Mouse (Mus musculus): ENCODE measurements at regions not wholly inside any gene's neighbourhood (a gene's known extent, or its start where the extent isn't known, plus 50 kb on each side); places are given as distances from the start of the nearest gene placed in this dataset.
"Not testable (repeated sequence)": the region's sequence is repeated elsewhere in the genome, so short reads cannot be mapped to it uniquely, and the experiment has no call there.

- CTCF ChIA-PET, result interaction anchor here (1.3 kb wide), 1 partner anchor 143 kb away, joined by 6 read pairs; no protein-coding TSS in a partner anchor
Measured at GRCm38 (mm10) chr1:51602071-51602470, 123.8 kb upstream of the Nabp1 start.

GRCm38 (mm10) chr1:51600425-51600824 lies 122.2 kb upstream of the Nabp1 start:
- CTCF ChIA-PET, result interaction anchor here (1.0 kb wide), 1 partner anchor 143 kb away, joined by 4 read pairs; no protein-coding TSS in a partner anchor

GRCm38 (mm10) chr1:51596935-51597820 lies 119.0 kb upstream of the Nabp1 start:
- CTCF ChIA-PET, result interaction anchor here (1.3 to 2.0 kb wide), 3 partner anchors 130 to 138 kb away, joined by 9 to 22 read pairs (median 9); no protein-coding TSS in a partner anchor

GRCm38 (mm10) chr1:51594666-51595065 lies 116.4 kb upstream of the Nabp1 start:
- CTCF ChIA-PET, result no interaction called here

GRCm38 (mm10) chr1:51593621-51594441 lies 115.6 kb upstream of the Nabp1 start:
- CTCF ChIA-PET, result interaction anchor here (1.5 kb wide), 1 partner anchor 127 kb away, joined by 4 read pairs; no protein-coding TSS in a partner anchor

GRCm38 (mm10) chr1:51591886-51592285 lies 113.7 kb upstream of the Nabp1 start:
- CTCF ChIA-PET, result no interaction called here

GRCm38 (mm10) chr1:51590606-51591400 lies 112.6 kb upstream of the Nabp1 start:
- CTCF ChIA-PET, result no interaction called here

- CTCF ChIA-PET, result no interaction called here
Measured at GRCm38 (mm10) chr1:51584925-51585424, 106.8 kb upstream of the Nabp1 start.

GRCm38 (mm10) chr1:51583871-51584270 lies 105.6 kb upstream of the Nabp1 start:
- CTCF ChIA-PET, result no interaction called here

- CTCF ChIA-PET, result interaction anchor here (0.8 kb wide), 1 partner anchor 97 kb away, joined by 3 read pairs; no protein-coding TSS in a partner anchor
Measured at GRCm38 (mm10) chr1:51580074-51580473, 101.8 kb upstream of the Nabp1 start.

- CTCF ChIA-PET, result no interaction called here
Measured at GRCm38 (mm10) chr1:51577701-51578100, 99.5 kb upstream of the Nabp1 start.

GRCm38 (mm10) chr1:51572314-51573078 lies 94.3 kb upstream of the Nabp1 start:
- CTCF ChIA-PET, result no interaction called here

GRCm38 (mm10) chr1:51569625-51570024 lies 91.4 kb upstream of the Nabp1 start:
- CTCF ChIA-PET, result interaction anchor here (0.6 to 0.7 kb wide), 2 partner anchors 36 to 66 kb away, joined by 3 to 9 read pairs; no protein-coding TSS in a partner anchor

GRCm38 (mm10) chr1:51566170-51566649 lies 88.0 kb upstream of the Nabp1 start:
- CTCF ChIA-PET, result no interaction called here

GRCm38 (mm10) chr1:51556616-51557015 lies 78.4 kb upstream of the Nabp1 start:
- CTCF ChIA-PET, result not testable (repeated sequence)

- CTCF ChIA-PET, result interaction anchor here (0.7 kb wide), 1 partner anchor 11 kb away, joined by 3 read pairs; no protein-coding TSS in a partner anchor
Measured at GRCm38 (mm10) chr1:51553738-51554137, 75.5 kb upstream of the Nabp1 start.

- CTCF ChIA-PET, result interaction anchor here (0.7 to 1.3 kb wide), 2 partner anchors 11 to 504 kb away, joined by 3 to 6 read pairs; no protein-coding TSS in a partner anchor
Measured at GRCm38 (mm10) chr1:51551624-51552023, 73.4 kb upstream of the Nabp1 start.

- CTCF ChIA-PET, result interaction anchor here (0.6 kb wide), 1 partner anchor 11 kb away, joined by 3 read pairs; no protein-coding TSS in a partner anchor
Measured at GRCm38 (mm10) chr1:51542801-51543200, 64.6 kb upstream of the Nabp1 start.

- CTCF ChIA-PET, result no interaction called here
Measured at GRCm38 (mm10) chr1:51539634-51540033, 61.4 kb upstream of the Nabp1 start.

GRCm38 (mm10) chr1:51538836-51539235 lies 60.6 kb upstream of the Nabp1 start:
- CTCF ChIA-PET, result no interaction called here
